Mouse (Mus musculus) spleen, adult 2 months (tissue): ENCODE data around the gene Myzap. TPM values are rescaled to one million over a fixed set of nuclear protein-coding genes. Genes with fewer than 3 reads are reported as not detected.

ENCODE experiments used
- DNase-seq, 2 experiments: peaks; one replicate each; pipeline versions ENCODE4 v3.0.0 to v3.0.0-alpha.2; 2012 to 2021; ENCODE audit warnings: low spot score in 2 of 2, low read depth in 1 of 2
- H3K27ac ChIP-seq: fragments of 200-500 bp; 2 replicates; pipeline ENCODE4 v1.5.1; 2012; ENCODE audit warnings: low read length, inconsistent platforms; ENCODE audit not compliant: insufficient read depth
- H3K27me3 ChIP-seq: fragments of 200-500 bp; 2 replicates; pipeline ENCODE4 v1.6.1; 2012; ENCODE audit warnings: mild to moderate bottlenecking, moderate library complexity, low read length, inconsistent platforms; ENCODE audit not compliant: control insufficient read depth, insufficient read depth
- H3K36me3 ChIP-seq: fragments of 200-500 bp; 2 replicates; pipeline ENCODE4 v1.6.1; 2012; ENCODE audit warnings: mild to moderate bottlenecking, low read length, inconsistent platforms; ENCODE audit not compliant: control insufficient read depth, insufficient read depth
- H3K4me1 ChIP-seq: fragments of 200-500 bp; 2 replicates; pipeline ENCODE4 v1.6.1; 2011; ENCODE audit warnings: inconsistent platforms; ENCODE audit not compliant: control insufficient read depth, insufficient read depth, insufficient read length
- H3K4me3 ChIP-seq: fragments of 200-500 bp; 2 replicates; pipeline ENCODE4 v1.5.1; 2011; ENCODE audit warnings: mild to moderate bottlenecking, inconsistent platforms; ENCODE audit not compliant: insufficient read depth, insufficient read length; ENCODE audit errors: extremely low read depth
- CTCF ChIP-seq: fragments of 200-500 bp; IDR thresholded peaks from 2 replicates; pipeline ENCODE4 v1.5.1; 2011; ENCODE audit warnings: mild to moderate bottlenecking, inconsistent platforms; ENCODE audit not compliant: insufficient read depth, insufficient read length, insufficient replicate concordance; ENCODE audit errors: extremely low read depth
- POLR2A ChIP-seq: fragments of 200-500 bp; IDR thresholded peaks from 2 replicates; pipeline ENCODE4 v1.6.1; 2011; ENCODE audit warnings: low read depth, low read length, inconsistent platforms
- WGBS: fragments of 180-500 bp; shearing (Covaris S2); methylation state at CpG from one replicate; pipeline ENCODE4 v1.1.7; 2018; 5-methylcytosine and 5-hydroxymethylcytosine counted together
- polyA plus RNA-seq: library from polyadenylated mRNA; depleted of rRNA; stranded (reverse); fragments of >200 nt; gene quantifications from 2 replicates; pipeline ENCODE4 v1.2.3, GENCODE M21; 2012

Gene Myzap
- polyA plus RNA-seq, 1 experiment: 1.6 TPM

DNA sequence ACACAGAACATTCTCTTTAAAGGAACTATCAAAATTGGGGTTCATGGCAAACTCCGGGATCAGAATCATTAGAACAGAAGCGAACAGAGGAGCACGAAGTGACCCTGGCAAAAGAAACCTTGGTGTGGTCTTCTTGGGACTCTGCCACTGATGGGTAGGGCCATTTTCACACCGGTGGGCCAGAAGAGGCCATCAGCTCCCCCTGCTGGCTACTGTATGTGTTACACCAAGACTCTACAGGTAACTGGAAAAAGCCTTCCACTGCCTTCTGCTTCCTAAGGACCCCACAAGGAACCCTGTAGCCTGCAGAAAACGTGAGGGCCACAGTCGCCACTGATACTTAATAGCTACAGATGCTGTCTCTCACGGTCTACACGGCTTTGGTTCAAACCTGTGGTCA lies 25.2 kb upstream of the Myzap start:
- TF ChIP-seq POLR2A (no peak), CTCF (peak; percentile 51; the same call in 1 of the 2 replicates)
- H3K4me1 ChIP-seq: no peaks in the 10 kb centered on the region
- peak in 1 of 2 experiments; percentile 49 for DNase-seq
- 64% methylated on average over 8 of the region's 8 CpGs for WGBS
- no peak overlapping the region for H3K27ac ChIP-seq
- no peaks in the 10 kb centered on the region for H3K36me3 ChIP-seq
- no peak overlapping the region for H3K4me3 ChIP-seq
- no peaks in the 10 kb centered on the region for H3K27me3 ChIP-seq

DNA sequence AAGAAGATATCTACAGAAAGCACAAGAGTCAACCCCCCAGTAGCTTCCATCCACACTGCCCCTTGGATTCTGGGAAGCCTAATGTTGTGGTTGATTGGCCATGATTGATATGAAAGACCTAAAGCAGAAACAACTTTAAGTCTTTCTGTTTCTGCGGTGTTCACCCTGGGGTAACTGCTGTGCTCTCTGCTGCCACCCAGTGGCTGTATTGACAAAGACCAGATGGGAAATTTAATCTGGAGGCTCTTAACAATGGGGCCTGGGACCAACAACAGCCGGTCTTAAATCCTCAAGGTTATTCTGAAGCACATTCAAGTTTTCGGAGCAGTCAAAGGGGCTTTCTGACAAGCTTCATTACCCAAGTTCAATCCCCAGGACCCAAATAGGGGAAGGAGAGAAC lies 24.0 kb upstream of the Myzap start:
- no peak overlapping the region for H3K27ac ChIP-seq
- no peak overlapping the region for H3K4me3 ChIP-seq
- no peaks in the 10 kb centered on the region for H3K4me1 ChIP-seq
- no peaks in the 10 kb centered on the region for H3K36me3 ChIP-seq
- DNase-seq: peak; percentile 44 to 65
- H3K27me3 ChIP-seq: no peaks in the 10 kb centered on the region
- WGBS: 7% methylated on average over 3 of the region's 3 CpGs
- TF ChIP-seq POLR2A (no peak), CTCF (peak; percentile 63; the same call in 1 of the 2 replicates)

DNA sequence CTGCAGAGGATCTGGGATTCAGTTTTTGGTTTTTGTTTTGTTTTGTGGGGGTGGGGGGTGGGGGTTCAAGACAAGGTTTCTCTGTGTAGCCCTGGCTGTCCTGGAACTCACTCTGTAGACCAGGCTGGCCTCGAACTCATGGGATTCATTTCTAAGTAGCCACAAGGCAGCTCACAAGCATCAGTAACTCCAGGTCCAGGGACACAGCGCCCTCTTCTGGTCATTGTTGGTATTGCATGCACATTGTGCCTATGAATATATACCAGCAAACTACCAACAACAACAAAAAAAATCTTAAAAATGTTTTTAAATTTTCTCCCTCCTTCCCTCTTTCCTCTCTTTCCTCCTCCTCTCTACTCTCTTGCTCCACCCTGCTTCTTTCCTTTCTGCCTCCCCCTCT lies 22.5 kb upstream of the Myzap start:
- TF ChIP-seq POLR2A (no peak), CTCF (peak; percentile 55; the same call in 1 of the 2 replicates)
- WGBS: 20% methylated on average over 2 of the region's 2 CpGs
- DNase-seq: no peak

DNA sequence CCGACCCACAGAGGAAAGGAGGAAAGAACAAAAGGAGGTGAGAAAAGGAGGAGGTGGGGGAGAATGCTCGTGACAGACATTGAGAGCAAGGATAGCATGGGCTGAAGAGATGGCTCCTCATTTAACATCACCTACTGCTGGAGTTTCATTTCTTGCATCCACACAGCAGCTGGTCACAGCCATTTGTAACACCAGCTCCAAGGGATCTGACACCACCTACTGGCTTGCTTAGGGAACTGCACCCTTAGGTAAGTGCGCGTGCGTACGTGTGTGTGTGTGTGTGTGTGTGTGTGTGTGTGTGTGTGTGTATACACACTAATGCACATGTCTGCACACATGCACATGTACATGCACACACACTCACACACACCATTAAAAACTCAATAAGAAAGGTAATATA lies 20.8 kb upstream of the Myzap start:
- no peak for DNase-seq
- 90% methylated on average over 6 of the region's 6 CpGs for WGBS
- H3K36me3 ChIP-seq: no peaks in the 10 kb centered on the region
- no peaks in the 10 kb centered on the region for H3K4me1 ChIP-seq
- H3K27ac ChIP-seq: no peak overlapping the region
- H3K4me3 ChIP-seq: no peak overlapping the region
- H3K27me3 ChIP-seq: no peaks in the 10 kb centered on the region
- TF ChIP-seq POLR2A (no peak), CTCF (peak; percentile 21; the same call in 1 of the 2 replicates)

More for the DNA sequence above, 22.5 kb upstream of the Myzap start:
- no peak overlapping the region for H3K4me3 ChIP-seq
- H3K4me1 ChIP-seq: no peaks in the 10 kb centered on the region
- no peak overlapping the region for H3K27ac ChIP-seq
- no peaks in the 10 kb centered on the region for H3K27me3 ChIP-seq
- H3K36me3 ChIP-seq: no peaks in the 10 kb centered on the region

DNA sequence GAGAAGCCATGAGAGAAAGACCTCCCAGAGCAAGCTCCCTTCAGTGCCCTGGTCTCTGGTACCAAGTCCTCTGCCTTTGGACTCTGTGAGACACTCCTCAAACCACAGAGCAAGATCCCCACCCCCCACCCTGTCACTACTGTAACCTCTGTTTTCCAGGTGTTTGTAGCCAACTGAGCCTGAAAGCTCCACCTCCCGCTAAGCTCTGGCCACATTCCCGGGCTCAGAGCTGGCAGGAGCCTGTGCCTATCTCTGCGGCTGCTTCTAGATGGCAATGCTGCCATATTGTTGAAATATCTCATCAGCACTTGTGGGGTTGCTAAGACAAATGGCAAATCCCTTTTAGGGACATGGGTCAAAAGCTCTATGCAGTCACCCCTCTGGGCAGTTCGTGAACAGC lies 19.7 kb upstream of the Myzap start:
- Histone ChIP-seq H3K4me1 (no peaks in the 10 kb centered on the region), H3K27ac (no peak overlapping the region), H3K27me3 (no peaks in the 10 kb centered on the region), H3K36me3 (no peaks in the 10 kb centered on the region), H3K4me3 (no peak overlapping the region)
- TF ChIP-seq POLR2A: no peak
- TF ChIP-seq CTCF: no peak
- no peak for DNase-seq
- WGBS: 90% methylated on average over 4 of the region's 4 CpGs

- no peaks in the 10 kb centered on the region for H3K27me3 ChIP-seq
- no peaks in the 10 kb centered on the region for H3K36me3 ChIP-seq
- no peaks in the 10 kb centered on the region for H3K4me1 ChIP-seq
- no peak overlapping the region for H3K27ac ChIP-seq
- DNase-seq: no peak
- 89% methylated on average over 6 of the region's 6 CpGs for WGBS
- H3K4me3 ChIP-seq: no peak overlapping the region
- TF ChIP-seq CTCF (no peak), POLR2A (no peak)
Measured at GRCm38 (mm10) chr9:71609010-71609409, 16.9 kb upstream of the Myzap start.

DNA sequence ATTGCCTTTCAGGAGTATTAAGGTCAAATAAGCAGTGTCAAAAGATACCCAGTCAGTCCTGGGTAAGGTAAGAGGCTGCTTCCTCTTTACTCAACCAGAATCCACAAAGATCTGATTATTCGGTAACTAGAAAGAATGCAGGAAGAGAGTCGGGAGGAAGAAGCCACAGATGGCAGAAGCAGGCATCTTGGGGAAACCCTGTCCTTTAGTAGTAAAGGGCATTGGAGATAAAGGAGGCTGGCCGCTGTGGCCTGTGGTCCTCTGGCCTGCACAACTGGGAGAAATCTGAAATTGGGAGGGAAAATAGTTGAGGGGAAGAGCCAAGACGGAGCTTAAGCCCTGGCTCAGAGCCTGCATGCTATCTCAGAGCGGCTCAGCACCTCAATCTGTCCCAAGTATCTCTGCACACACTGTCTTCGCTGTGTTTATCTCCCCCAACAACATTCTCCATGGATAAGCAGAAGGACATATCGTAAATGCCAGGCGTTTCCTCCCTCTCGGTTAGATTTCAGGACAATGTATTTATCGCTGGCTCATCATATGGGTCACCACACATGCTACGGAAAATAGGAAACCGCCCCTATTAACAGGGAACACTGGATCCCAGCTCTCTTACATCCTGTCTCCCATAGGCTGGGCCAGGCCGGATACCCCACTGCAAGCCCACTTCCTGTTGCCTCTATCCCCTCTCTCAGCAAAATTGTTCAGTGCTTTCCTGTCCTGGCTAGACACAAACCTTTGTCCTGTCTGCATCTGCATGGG lies 14.3 kb upstream of the Myzap start:
- WGBS: 22% methylated on average over 13 of the region's 13 CpGs
- no peaks in the 10 kb centered on the region for H3K4me1 ChIP-seq
- TF ChIP-seq CTCF (no peak), POLR2A (no peak)
- no peak for DNase-seq
- H3K27me3 ChIP-seq: no peaks in the 10 kb centered on the region
- no peak overlapping the region for H3K27ac ChIP-seq
- no peaks in the 10 kb centered on the region for H3K36me3 ChIP-seq
- H3K4me3 ChIP-seq: no peak overlapping the region
